Mouse (Mus musculus): ENCODE results near the gene Fam122c. TPM values are rescaled to one million over a fixed set of nuclear protein-coding genes. Genes with fewer than 3 reads are reported as not detected.

The Fam122c gene
- polyA plus RNA-seq, 1 experiment from 2014 or later: not detected

- no peak overlapping the region for H3K4me3 ChIP-seq
- DNase-seq (ENCODE audit: low spot score): no peak
- H3K9me3 ChIP-seq: no peaks in the 10 kb centered on the region
- WGBS: 75% methylated on average over 5 of the region's 5 CpGs
- no peak overlapping the region for H3K27ac ChIP-seq
- H3K27me3 ChIP-seq (ENCODE audit: insufficient read depth, poor library complexity, severe bottlenecking): no peaks in the 10 kb centered on the region
- no peaks in the 10 kb centered on the region for H3K36me3 ChIP-seq
- H3K4me1 ChIP-seq: no peaks in the 10 kb centered on the region
Observed at GRCm38 (mm10) chrX:53287924-53288323, 14.7 kb downstream of the Fam122c start.

DNA sequence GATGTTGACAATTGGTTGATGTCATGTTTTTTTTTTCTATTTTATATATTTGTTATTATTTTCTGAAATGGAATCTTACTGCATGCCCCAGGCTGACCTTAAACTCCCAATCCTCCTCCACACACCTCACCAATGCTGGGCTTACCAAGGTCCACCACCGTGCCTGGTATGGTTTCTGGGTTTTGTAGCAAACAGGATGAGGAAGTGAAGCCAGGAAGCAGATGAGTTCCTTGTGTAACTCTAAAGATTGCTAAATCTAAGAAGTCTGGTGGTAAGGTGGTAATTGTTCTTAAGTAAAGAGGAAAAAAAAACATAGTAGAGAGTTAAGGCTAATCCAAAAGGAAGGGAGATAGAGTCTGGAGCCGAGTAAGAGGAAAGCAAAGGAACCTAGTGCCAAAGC, 47.3 kb downstream of the Fam122c start:
- DNase-seq (ENCODE audit: low spot score): no peak

DNA sequence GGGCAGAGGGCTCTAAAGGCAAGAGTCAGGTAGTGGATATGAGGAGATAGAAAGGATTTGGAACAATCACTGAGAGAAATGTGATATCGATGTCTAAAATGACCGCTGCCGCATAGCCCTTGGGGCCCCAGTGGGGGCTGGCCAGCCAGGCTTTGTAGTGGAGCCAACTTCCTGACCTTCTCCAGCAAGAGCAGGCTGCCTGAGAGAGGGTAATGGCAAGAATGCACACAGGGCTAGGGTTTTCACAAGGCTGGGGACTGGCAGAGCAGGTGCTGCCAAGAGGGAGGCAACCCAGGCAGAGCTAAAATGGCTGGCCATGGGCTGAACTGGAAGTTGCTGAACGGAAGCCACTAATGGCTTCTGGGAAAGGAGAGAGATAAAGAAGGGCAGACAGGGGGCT, 47.9 kb downstream of the Fam122c start:
- no peaks in the 10 kb centered on the region for H3K27me3 ChIP-seq (ENCODE audit: insufficient read depth, poor library complexity, severe bottlenecking)
- H3K36me3 ChIP-seq: no peaks in the 10 kb centered on the region
- peak overlapping the region; percentile 42; the same call in 1 of the 2 replicates for H3K27ac ChIP-seq
- H3K4me1 ChIP-seq: peaks cover 4% of the 10 kb centered on the region; the same call in 1 of the 2 replicates
- H3K9me3 ChIP-seq: no peaks in the 10 kb centered on the region
- no peak for DNase-seq (ENCODE audit: low spot score)
- no peak overlapping the region for H3K4me3 ChIP-seq
- WGBS: 70% methylated on average over 4 of the region's 4 CpGs

More for the DNA sequence above, 47.3 kb downstream of the Fam122c start:
- Histone ChIP-seq H3K9me3 (no peaks in the 10 kb centered on the region), H3K4me3 (no peak overlapping the region), H3K27me3 (ENCODE audit: insufficient read depth, poor library complexity, severe bottlenecking) (no peaks in the 10 kb centered on the region), H3K36me3 (no peaks in the 10 kb centered on the region), H3K4me1 (peaks cover 4% of the 10 kb centered on the region; the same call in 1 of the 2 replicates), H3K27ac (no peak overlapping the region)
- WGBS: 52% methylated on average over 2 of the region's 2 CpGs

DNA sequence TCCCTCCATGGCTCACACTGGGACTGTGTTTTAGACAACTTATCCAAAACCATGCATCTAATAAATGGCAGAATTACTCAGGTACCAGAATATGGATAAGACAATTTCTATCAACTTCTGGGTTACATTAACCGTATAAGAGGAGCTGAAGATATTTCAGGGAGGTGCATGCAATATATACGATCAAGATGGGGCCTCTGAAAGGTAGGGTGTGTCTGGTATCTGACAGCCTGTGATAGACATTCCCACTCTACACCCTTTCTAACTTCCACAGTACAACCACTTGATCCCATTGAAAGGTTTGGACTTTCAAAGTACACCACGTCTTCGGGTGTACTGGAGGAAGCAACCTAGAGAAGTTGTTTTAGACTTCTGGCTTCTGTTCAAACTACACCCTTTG, 57.2 kb downstream of the Fam122c start:
- Histone ChIP-seq H3K4me1 (no peaks in the 10 kb centered on the region), H3K36me3 (no peaks in the 10 kb centered on the region), H3K27me3 (ENCODE audit: insufficient read depth, poor library complexity, severe bottlenecking) (no peaks in the 10 kb centered on the region), H3K9me3 (no peaks in the 10 kb centered on the region), H3K27ac (no peak overlapping the region), H3K4me3 (no peak overlapping the region)
- DNase-seq (ENCODE audit: low spot score): no peak
- 84% methylated on average over 4 of the region's 4 CpGs for WGBS

DNA sequence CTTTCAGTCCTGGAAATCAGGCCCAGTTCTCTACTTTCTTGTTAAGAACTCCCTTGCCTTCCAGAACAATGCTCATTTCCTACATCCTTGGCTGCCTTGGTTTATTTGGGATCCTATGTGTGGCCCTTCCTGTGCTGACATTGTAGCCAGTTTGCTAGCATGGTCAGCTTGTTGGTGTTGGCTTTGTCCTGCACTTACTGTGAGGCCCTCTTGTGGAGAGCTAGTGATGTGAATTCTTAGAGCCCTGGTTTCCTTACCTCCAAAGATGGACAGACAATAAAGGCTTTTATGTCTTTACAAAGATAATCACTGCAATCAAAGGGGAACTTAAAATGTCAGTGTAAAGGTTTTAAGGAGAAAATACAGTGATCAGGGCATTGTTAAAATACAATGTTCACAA, 64.1 kb downstream of the Fam122c start:
- Histone ChIP-seq H3K9me3 (no peaks in the 10 kb centered on the region), H3K27ac (no peak overlapping the region), H3K4me3 (no peak overlapping the region), H3K4me1 (no peaks in the 10 kb centered on the region), H3K27me3 (ENCODE audit: insufficient read depth, poor library complexity, severe bottlenecking) (no peaks in the 10 kb centered on the region), H3K36me3 (no peaks in the 10 kb centered on the region)
- no peak for DNase-seq (ENCODE audit: low spot score)

DNA sequence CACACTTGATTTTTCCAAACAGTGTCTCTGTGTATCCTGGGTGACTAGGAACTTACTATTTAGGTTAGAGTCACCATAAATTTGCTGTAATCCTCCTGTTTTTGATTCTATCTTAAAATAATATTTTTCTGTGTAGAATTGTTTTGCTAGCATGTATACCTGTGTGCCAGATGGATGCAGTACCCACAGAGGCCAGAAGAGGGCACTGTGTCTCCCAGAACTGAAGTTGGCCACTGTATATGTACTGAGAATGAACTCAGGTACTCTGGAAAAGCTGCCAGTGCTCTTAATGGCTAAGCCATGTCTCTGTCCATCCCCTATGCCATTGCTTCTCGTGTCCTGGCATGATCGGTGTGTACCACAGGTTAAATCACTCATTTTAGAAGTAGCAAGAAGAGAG, 68.3 kb downstream of the Fam122c start:
- DNase-seq (ENCODE audit: low spot score): no peak
- 61% methylated on average over 2 of the region's 2 CpGs for WGBS

DNA sequence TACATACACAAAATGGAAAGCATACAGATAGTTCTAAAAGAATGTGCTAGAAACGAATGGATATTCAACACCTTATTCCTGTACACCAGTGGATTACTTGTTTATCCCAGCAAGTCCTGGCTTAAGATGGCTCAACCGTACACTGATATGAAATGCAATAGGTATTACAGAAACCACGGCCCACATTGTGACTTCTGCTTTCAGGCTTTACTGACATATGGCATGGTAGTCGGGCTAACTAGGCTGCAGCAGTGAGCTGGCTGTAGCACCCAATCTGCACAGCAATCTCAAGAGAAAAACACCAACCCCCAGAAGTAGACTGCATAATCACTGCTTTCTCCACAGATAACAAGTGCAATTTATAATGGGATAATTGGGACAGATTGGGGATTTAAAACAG, 75.2 kb downstream of the Fam122c start:
- Histone ChIP-seq H3K36me3 (peaks cover 30% of the 10 kb centered on the region; the same call in 1 of the 2 replicates), H3K27ac (no peak overlapping the region), H3K4me1 (no peaks in the 10 kb centered on the region), H3K27me3 (ENCODE audit: insufficient read depth, poor library complexity, severe bottlenecking) (no peaks in the 10 kb centered on the region), H3K9me3 (no peaks in the 10 kb centered on the region), H3K4me3 (no peak overlapping the region)
- no peak for DNase-seq (ENCODE audit: low spot score)
- WGBS: 87% methylated on average over 4 of the region's 4 CpGs

More for the DNA sequence above, 68.3 kb downstream of the Fam122c start:
- H3K36me3 ChIP-seq: peaks cover 2% of the 10 kb centered on the region; the same call in 1 of the 2 replicates
- no peaks in the 10 kb centered on the region for H3K9me3 ChIP-seq
- H3K4me3 ChIP-seq: no peak overlapping the region
- no peak overlapping the region for H3K27ac ChIP-seq
- H3K27me3 ChIP-seq (ENCODE audit: insufficient read depth, poor library complexity, severe bottlenecking): no peaks in the 10 kb centered on the region
- H3K4me1 ChIP-seq: no peaks in the 10 kb centered on the region

- Histone ChIP-seq H3K9me3 (no peaks in the 10 kb centered on the region), H3K27ac (no peak overlapping the region), H3K4me3 (no peak overlapping the region), H3K4me1 (no peaks in the 10 kb centered on the region), H3K36me3 (no peaks in the 10 kb centered on the region), H3K27me3 (ENCODE audit: insufficient read depth, poor library complexity, severe bottlenecking) (no peaks in the 10 kb centered on the region)
- DNase-seq (ENCODE audit: low spot score): no peak
- whole genome bisulfite sequencing: 73% methylated on average over 7 of the region's 7 CpGs
Observed at GRCm38 (mm10) chrX:53364668-53365383, 91.6 kb downstream of the Fam122c start.

GRCm38 (mm10) chrX:53369534-53370365, 96.5 kb downstream of the Fam122c start:
- Histone ChIP-seq H3K4me3 (peak overlapping the region; percentile 75), H3K9me3 (no peaks in the 10 kb centered on the region), H3K27me3 (ENCODE audit: insufficient read depth, poor library complexity, severe bottlenecking) (no peaks in the 10 kb centered on the region), H3K27ac (peak overlapping the region; percentile 87), H3K4me1 (no peaks in the 10 kb centered on the region), H3K36me3 (no peaks in the 10 kb centered on the region)
- 20% methylated on average over 25 of the region's 25 CpGs for WGBS
- DNase-seq (ENCODE audit: low spot score): peak; percentile 78

GRCm38 (mm10) chrX:53370366-53370740, 97.1 kb downstream of the Fam122c start, which contains the start of gene Mospd1:
Mospd1 (minus strand) TSS chrX:53370502.
- H3K27ac ChIP-seq: peak within 1 kb of the TSS; percentile 87
- DNase-seq (ENCODE audit: low spot score): peak; percentile 94
- peak within 1 kb of the TSS; percentile 75 for H3K4me3 ChIP-seq
- H3K9me3 ChIP-seq: no peaks in the 10 kb centered on the region
- 9% methylated on average over 12 of the region's 15 CpGs for WGBS
- H3K36me3 ChIP-seq: no peaks in the 10 kb centered on the region
- no peaks in the 10 kb centered on the region for H3K4me1 ChIP-seq
- no peaks in the 10 kb centered on the region for H3K27me3 ChIP-seq (ENCODE audit: insufficient read depth, poor library complexity, severe bottlenecking)

Other genes starting within 250 kb of the Fam122c start
- 13.3 and 15.1 TPM in 2 replicates for gene Plac1, start 33.3 kb upstream of the Fam122c start, polyA plus RNA-seq (2016; fragmentation: Nextera tagmentation; extraction: Ambion mirVana)
- gene Fam122b, start 3.6 kb upstream of the Fam122c start, polyA plus RNA-seq (2016; fragmentation: Nextera tagmentation; extraction: Ambion mirVana): 14.8 and 21.1 TPM in 2 replicates
- 40.6 and 45.2 TPM in 2 replicates for gene Mospd1, start 97.1 kb downstream of the Fam122c start, polyA plus RNA-seq (2016; fragmentation: Nextera tagmentation; extraction: Ambion mirVana)
- not detected in 2 replicates for gene Etd, start 161.5 kb downstream of the Fam122c start, polyA plus RNA-seq (2016; fragmentation: Nextera tagmentation; extraction: Ambion mirVana)

All from heart, embryonic 10.5 days (tissue).